Mouse (Mus musculus) gastrocnemius, postnatal 25 days (tissue): Measurements from ENCODE around the gene Btbd9. TPM values are rescaled to one million over a fixed set of nuclear protein-coding genes. Genes with fewer than 3 reads are reported as not detected.

ENCODE experiments used
- total RNA-seq, 2 experiments: library from RNA; stranded (reverse); gene quantifications; 1 replicate in 1 of 2; 2 replicates in 1 of 2; pipeline ENCODE4 v1.2.3; 2021

Btbd9 gene
- total RNA-seq, 2 experiments from 2014 or later, result 8.0 to 12.4 TPM

Other genes with a start within 250 kb of the Btbd9 start
- under 1 TPM; 0.28 to 0.32 TPM for gene Dnah8, start 47.9 kb upstream of the Btbd9 start, total RNA-seq
- gene Glo1, start 50.4 kb upstream of the Btbd9 start, total RNA-seq, result 100 to 1,000 TPM; 132 to 148 TPM